Mouse (Mus musculus) forebrain, postnatal 0 days (tissue): ENCODE measurements at regions not wholly inside any gene's neighbourhood (a gene's known extent, or its start where the extent isn't known, plus 50 kb on each side); places are given as distances from the start of the nearest gene placed in this dataset.
A peak's percentile ranks its signal among the peaks of the same experiment; 100 is the strongest.

ENCODE experiments used
- ATAC-seq: fragments of 200-750 bp; cut with Nextera tagmentation; 2 replicates; pipeline ENCODE4 v1.8.0; 2017; ENCODE audit warnings: mild to moderate bottlenecking, moderate library complexity
- DNase-seq: peaks from one replicate; pipeline ENCODE4 v3.0.0-alpha.2; 2015
- H3K27ac ChIP-seq: fragments of 300-500 bp; sonication (generic); 2 replicates; pipeline ENCODE4 v1.5.1; 2014; ENCODE audit warnings: low read depth, mild to moderate bottlenecking, antibody characterized with exemption, low read length, moderate library complexity, mixed read lengths
- H3K27me3 ChIP-seq: fragments of 300-500 bp; sonication (generic); 2 replicates; pipeline ENCODE4 v1.6.1; 2014; ENCODE audit warnings: mild to moderate bottlenecking, low read length, mixed read lengths; ENCODE audit not compliant: insufficient read depth
- H3K36me3 ChIP-seq: fragments of 300-500 bp; sonication (generic); 2 replicates; pipeline ENCODE4 v1.6.1; 2014; ENCODE audit warnings: mild to moderate bottlenecking, moderate library complexity; ENCODE audit not compliant: insufficient read depth
- H3K4me1 ChIP-seq: fragments of 300-500 bp; sonication (generic); 2 replicates; pipeline ENCODE4 v1.6.1; 2014; ENCODE audit warnings: antibody characterized with exemption; ENCODE audit not compliant: insufficient read depth
- H3K4me2 ChIP-seq: fragments of 300-500 bp; sonication (generic); 2 replicates; pipeline ENCODE4 v1.6.1; 2014; ENCODE audit warnings: low read depth, mild to moderate bottlenecking, moderate library complexity
- H3K4me3 ChIP-seq: fragments of 300-500 bp; sonication (generic); 2 replicates; pipeline ENCODE4 v1.5.1; 2014; ENCODE audit warnings: low read depth, low read length, mixed read lengths
- H3K9ac ChIP-seq: fragments of 300-500 bp; sonication (generic); 2 replicates; pipeline ENCODE4 v1.6.1; 2014; ENCODE audit warnings: mild to moderate bottlenecking
- H3K9me3 ChIP-seq: fragments of 300-500 bp; sonication (generic); 2 replicates; pipeline ENCODE4 v1.6.1; 2016; ENCODE audit warnings: low read length
- CTCF ChIP-seq: sonication (generic); IDR thresholded peaks from 2 replicates; pipeline ENCODE4 v1.5.1; 2016; ENCODE audit warnings: antibody characterized with exemption, control low read depth, low read depth
- WGBS: fragments of 180-500 bp; shearing (Covaris S2); extraction: QIAGEN DNeasy Blood & Tissue Kit; methylation state at CpG from one replicate; pipeline ENCODE4 v1.1.7; 2014; 5-methylcytosine and 5-hydroxymethylcytosine counted together

DNA sequence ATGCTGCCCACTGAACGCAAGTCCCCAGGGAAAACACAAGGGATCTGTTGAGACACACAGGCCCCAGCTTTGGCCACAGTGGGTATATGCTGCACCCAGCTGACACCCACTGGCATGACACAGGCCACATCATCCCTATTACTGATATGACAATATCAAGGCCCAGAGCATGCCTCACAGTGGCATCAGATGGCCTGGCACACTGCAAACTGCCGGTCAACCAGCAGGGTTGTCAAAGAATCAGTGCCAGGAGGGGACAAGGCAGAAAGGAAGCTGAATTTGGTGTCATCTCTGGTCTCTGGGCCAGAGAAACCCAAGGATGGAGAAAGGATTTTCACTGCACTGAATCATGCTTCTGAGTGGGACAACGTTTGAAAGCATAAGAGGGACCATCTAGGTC lies 266.7 kb downstream of the Mroh4 start:
- no peak overlapping the region for H3K4me2 ChIP-seq
- no peaks in the 10 kb centered on the region for H3K36me3 ChIP-seq
- 81% methylated on average over 3 of the region's 3 CpGs for WGBS
- ATAC-seq (no peak), DNase-seq (no peak)
- no peaks in the 10 kb centered on the region for H3K27me3 ChIP-seq
- H3K4me1 ChIP-seq: no peaks in the 10 kb centered on the region
- no peak for TF ChIP-seq CTCF
- H3K27ac ChIP-seq: no peak overlapping the region
- no peak overlapping the region for H3K9ac ChIP-seq
- H3K9me3 ChIP-seq: no peaks in the 10 kb centered on the region
- H3K4me3 ChIP-seq: no peak overlapping the region

DNA sequence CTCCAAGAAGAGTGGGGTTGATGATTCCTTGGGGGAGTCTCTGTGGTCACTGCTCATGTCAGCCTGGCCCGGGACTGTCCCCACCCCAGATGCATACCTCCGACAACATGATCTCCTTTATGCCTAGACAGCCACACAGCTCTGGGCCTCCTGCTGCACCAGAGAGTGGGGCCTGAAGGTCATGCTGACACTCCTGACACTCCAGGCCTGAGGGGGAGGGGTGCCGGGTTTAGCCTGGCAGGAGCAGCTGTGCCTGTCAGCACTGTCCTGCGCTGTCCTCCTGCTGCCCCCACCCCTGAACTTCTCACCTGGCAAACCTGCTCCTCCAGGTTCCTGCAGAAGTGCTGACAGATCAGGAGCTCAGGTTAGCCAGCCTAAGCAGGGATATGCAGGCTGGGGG lies 288.2 kb downstream of the Mroh4 start:
- H3K27ac ChIP-seq: no peak overlapping the region
- H3K4me3 ChIP-seq: no peak overlapping the region
- no peak for ATAC-seq
- H3K27me3 ChIP-seq: no peaks in the 10 kb centered on the region
- H3K9me3 ChIP-seq: no peaks in the 10 kb centered on the region
- H3K4me2 ChIP-seq: no peak overlapping the region
- WGBS: 55% methylated on average over 4 of the region's 4 CpGs
- H3K9ac ChIP-seq: no peak overlapping the region
- no peak for DNase-seq
- H3K4me1 ChIP-seq: no peaks in the 10 kb centered on the region
- H3K36me3 ChIP-seq: no peaks in the 10 kb centered on the region
- TF ChIP-seq CTCF: no peak

DNA sequence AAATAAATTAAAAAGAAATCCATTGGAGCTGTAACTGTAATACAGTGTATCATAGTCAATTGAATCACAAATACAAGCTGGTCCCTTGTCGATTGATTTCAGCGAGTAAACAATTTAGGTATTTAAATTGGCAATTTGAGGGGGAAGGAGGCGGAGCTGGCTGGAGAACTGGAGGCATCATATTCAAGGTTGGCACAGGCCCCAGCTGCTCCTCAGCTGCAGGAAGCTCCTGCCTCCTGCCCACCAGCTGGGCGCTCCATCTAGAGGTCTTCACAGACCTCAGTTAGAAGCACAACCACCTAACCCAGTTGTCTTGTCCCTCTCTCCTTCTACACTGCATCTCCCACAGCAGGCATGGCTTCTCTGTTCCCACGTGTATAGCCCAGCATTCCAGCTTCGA lies 292.6 kb downstream of the Mroh4 start:
- ATAC-seq (peak; percentile 34; the same call in 1 of the 2 replicates), DNase-seq (peak; percentile 37)
- Histone ChIP-seq H3K27ac (no peak overlapping the region), H3K4me1 (no peaks in the 10 kb centered on the region), H3K27me3 (no peaks in the 10 kb centered on the region), H3K36me3 (no peaks in the 10 kb centered on the region), H3K9ac (no peak overlapping the region), H3K9me3 (no peaks in the 10 kb centered on the region), H3K4me3 (no peak overlapping the region), H3K4me2 (no peak overlapping the region)
- WGBS: 51% methylated on average over 6 of the region's 6 CpGs
- no peak for TF ChIP-seq CTCF

DNA sequence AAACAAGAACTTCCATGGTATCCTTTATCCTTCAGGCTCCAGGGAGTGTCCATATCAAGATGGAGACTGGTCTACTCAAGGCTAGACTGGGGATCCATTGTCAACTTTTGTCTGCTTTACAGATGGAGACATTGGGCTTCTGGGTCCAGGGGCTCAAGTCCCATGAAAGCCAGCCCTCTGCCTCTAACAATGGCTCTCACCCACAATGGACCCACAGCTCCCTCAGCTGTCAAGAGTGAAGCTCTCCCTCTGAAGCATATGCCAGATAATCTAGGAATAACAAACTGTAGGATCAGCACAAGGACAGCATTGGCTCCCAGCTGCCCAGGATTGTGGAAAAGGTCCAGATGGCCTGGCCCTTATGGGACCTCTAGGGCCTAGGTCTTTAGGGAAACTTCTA lies 302.3 kb downstream of the Mroh4 start:
- Histone ChIP-seq H3K9me3 (no peaks in the 10 kb centered on the region), H3K27me3 (no peaks in the 10 kb centered on the region), H3K4me2 (no peak overlapping the region), H3K27ac (no peak overlapping the region), H3K9ac (no peak overlapping the region), H3K4me3 (no peak overlapping the region), H3K36me3 (no peaks in the 10 kb centered on the region), H3K4me1 (no peaks in the 10 kb centered on the region)
- no peak for ATAC-seq
- DNase-seq: no peak
- no peak for TF ChIP-seq CTCF

DNA sequence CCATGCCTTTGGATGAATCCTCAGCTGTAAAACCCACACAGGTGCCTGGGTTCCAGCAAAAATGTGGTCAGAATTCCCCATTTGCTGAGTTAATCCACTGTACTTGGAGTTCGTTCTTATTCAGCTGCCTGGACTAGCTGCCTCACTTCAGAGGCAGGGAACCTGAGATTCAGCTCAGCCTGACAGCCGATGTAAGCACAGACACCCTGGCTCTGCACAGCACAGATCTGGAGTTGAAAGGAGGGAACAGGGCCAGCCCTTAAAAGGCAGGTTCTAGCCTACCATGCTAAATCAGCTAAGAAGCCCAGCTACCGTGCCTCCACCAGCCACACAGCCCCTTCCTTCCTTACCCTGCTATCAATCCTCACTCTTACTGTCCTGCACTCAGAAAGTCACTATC lies 306.0 kb downstream of the Mroh4 start:
- no peaks in the 10 kb centered on the region for H3K36me3 ChIP-seq
- no peaks in the 10 kb centered on the region for H3K27me3 ChIP-seq
- TF ChIP-seq CTCF: no peak
- no peak for ATAC-seq
- H3K27ac ChIP-seq: no peak overlapping the region
- H3K4me1 ChIP-seq: no peaks in the 10 kb centered on the region
- WGBS: 53% methylated on average over 3 of the region's 3 CpGs
- no peak for DNase-seq
- no peak overlapping the region for H3K4me3 ChIP-seq
- H3K9me3 ChIP-seq: no peaks in the 10 kb centered on the region
- no peak overlapping the region for H3K4me2 ChIP-seq
- no peak overlapping the region for H3K9ac ChIP-seq

DNA sequence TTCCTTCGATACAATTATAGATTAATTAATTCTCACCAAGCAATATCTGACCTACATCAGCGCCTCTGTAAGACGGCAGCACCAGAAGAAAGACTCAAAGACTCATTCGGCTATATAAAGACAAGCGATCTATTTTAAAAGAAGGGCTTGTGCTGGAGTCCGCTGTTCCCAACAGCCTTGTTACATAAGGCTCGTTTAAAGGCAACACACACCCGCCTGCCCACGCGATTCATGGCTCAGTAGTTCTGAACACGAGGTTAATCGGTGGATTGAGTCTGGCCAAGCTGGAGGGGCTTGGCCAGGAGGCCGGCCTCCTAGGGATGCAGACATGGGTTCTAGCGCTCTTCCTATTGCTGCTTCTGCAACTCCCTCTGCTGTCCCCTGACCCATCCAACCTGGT lies 306.9 kb downstream of the Mroh4 start:
- no peak overlapping the region for H3K27ac ChIP-seq
- no peak overlapping the region for H3K4me2 ChIP-seq
- DNase-seq (peak; percentile 29), ATAC-seq (peak; percentile 69)
- WGBS: 21% methylated on average over 14 of the region's 14 CpGs
- H3K4me3 ChIP-seq: no peak overlapping the region
- no peak overlapping the region; the same call in 1 of the 2 replicates for H3K9ac ChIP-seq
- H3K27me3 ChIP-seq: no peaks in the 10 kb centered on the region
- no peaks in the 10 kb centered on the region for H3K9me3 ChIP-seq
- H3K36me3 ChIP-seq: no peaks in the 10 kb centered on the region
- no peaks in the 10 kb centered on the region for H3K4me1 ChIP-seq
- TF ChIP-seq CTCF: no peak

DNA sequence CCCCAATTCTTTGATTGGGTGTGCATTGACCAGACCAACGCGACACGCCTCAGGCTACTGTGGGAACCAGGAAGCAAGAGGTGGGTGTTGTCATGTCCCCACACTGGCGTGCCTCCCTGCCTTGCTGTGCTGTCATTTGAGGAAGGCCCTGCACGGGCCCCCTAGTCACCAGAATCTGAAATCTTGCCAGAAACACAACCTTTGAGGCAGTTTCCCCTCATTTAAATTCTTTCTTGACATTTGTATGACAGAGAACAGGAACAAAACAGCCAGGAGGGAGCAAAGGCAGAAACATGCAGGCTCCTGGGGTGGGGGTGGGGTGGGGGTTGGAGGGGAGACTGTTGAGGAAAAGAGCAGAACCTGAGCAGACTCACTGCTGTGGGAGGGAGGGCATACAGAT lies 309.5 kb downstream of the Mroh4 start:
- Histone ChIP-seq H3K27ac (no peak overlapping the region), H3K9ac (no peak overlapping the region), H3K4me3 (no peak overlapping the region), H3K36me3 (no peaks in the 10 kb centered on the region), H3K4me1 (no peaks in the 10 kb centered on the region), H3K4me2 (no peak overlapping the region), H3K9me3 (no peaks in the 10 kb centered on the region), H3K27me3 (no peaks in the 10 kb centered on the region)
- TF ChIP-seq CTCF: no peak
- no peak for DNase-seq
- no peak for ATAC-seq
- 62% methylated on average over 5 of the region's 5 CpGs for WGBS

DNA sequence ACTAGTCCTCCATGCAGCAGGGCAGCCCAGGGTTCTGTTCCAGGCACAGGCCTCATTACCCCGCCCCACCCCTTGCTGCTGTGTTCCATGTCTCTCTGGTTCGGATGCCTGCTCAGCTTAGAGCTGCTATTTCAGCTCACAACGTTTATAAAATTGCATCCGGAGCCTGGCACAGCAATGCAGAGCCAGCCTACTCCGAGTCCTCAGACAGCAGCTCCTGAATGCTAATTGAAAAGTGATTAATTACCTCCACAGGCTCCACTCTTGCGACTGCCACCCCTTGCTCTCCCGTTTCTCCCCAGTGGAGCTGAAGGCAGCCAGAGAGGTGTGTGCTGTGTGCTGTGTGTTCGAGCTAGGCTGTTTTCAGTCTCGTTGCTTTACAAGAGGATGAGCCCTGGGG lies 310.6 kb downstream of the Mroh4 start:
- Histone ChIP-seq H3K27me3 (no peaks in the 10 kb centered on the region), H3K9me3 (no peaks in the 10 kb centered on the region), H3K4me2 (no peak overlapping the region), H3K4me3 (no peak overlapping the region), H3K9ac (no peak overlapping the region), H3K36me3 (no peaks in the 10 kb centered on the region), H3K4me1 (no peaks in the 10 kb centered on the region), H3K27ac (no peak overlapping the region)
- 22% methylated on average over 9 of the region's 9 CpGs for WGBS
- peak; percentile 24 for DNase-seq
- peak; percentile 54 for ATAC-seq
- no peak for TF ChIP-seq CTCF
